Mouse (Mus musculus): Measurements from ENCODE around the gene Abcg4.

- TF ChIP-seq CTCF (IDR thresholded peaks at IDR 0.05; ENCODE audit: low read depth) (no peak), EP300 (IDR thresholded peaks at IDR 0.05; ENCODE audit: low read depth) (no peak)
These were observed 27.0 kb downstream of the Abcg4 start for GRCm38 (mm10) chr9:44261388-44261787.
